Mouse (Mus musculus) ovary, postnatal 36 days (tissue): ENCODE data around the gene Elovl6.

Experiments
- DNase-seq: peaks from one replicate; pipeline ENCODE4 v3.0.0; 2022; ENCODE audit warnings: low spot score, mixed read lengths

Gene Elovl6

DNA sequence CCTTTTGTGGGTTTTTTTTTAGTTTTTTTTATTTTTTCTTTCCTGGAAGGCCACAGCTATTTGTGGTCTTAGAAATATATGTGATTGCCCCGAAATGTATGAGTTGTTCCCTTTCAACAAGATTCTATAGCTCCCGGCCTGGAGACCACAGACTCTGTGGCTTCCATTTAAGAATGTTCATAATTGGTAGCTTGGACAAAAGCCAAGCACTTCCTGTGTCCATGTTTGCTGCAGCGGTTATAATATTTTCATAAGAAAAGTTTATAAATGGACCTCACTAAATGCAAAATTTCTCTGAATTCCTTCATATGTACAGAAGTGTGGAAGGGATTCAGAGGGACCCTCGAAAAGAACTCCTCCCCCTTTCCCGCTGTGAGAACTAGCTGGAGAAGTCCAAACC lies 114.6 kb downstream of the Elovl6 start:
- no peak for DNase-seq

DNA sequence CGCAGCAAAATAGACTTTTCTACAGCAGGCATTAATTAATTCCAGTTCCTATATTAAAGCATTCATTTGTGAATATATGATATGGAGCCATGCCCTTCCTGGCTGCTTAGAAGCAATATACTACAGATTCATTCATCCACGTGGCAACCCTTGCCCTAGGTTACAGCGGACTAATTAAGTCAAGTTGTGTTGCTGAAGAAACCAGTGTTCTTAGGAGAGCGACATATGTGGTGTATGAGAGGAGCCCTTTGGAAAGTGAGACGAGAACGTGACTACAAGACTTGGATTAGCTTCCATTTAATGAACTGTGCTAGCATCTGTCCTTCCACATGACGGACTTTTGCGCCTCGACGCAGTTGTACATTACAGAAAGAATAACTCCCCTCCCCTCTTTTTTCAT lies 115.2 kb downstream of the Elovl6 start:
- DNase-seq: no peak

DNA sequence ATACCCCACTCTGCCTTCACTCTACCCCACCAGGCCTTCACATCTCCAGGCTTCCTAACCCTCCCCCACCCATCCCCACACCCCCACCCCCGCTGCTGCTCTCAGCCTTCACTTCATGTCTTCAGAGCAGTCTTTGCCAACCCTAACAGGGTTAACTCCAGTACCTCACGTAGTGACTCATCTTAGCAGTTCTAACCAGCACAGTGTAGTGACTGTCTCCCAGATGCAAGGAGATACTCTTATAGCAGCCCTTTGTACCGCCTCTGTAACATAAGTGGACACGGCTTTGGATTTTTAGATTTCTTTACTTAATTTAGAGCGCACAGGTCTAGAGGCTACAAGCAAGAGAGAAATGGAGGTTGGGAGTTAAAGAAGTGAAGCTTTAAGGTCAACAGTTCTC lies 116.4 kb downstream of the Elovl6 start:
- no peak for DNase-seq

DNA sequence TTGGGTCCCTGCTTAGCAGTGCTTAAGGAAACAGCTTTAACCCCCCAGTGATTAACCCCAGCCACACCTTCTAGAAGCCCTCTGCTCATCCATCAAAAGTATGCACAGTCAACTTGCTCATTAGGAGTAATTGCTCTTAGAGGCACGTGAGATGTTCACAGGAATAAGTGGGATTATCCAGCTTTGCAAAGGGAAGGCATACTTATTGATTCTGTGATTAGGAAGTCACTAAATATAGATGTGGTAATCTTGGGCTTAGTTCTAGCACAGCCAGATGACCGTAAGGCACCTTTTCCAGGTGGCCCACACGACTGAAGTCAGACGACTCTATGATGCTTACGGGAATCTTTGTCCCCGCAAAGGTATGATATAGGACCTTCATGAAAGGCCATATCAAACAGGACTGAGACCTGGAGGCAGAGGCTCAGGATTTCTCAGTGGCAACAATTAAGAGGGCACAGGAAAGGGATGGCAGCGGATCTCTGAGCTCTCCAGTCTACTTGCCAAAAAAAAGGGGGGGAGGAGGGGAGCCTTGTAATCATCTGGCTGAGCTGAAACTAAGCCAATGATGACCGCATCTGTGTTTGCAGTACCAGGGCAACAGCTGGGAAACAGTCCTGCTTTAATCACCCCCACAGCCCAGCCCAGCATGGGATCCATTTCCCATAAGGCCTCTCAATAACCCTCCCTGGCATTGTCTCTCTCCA lies 117.6 kb downstream of the Elovl6 start:
- DNase-seq: no peak

DNA sequence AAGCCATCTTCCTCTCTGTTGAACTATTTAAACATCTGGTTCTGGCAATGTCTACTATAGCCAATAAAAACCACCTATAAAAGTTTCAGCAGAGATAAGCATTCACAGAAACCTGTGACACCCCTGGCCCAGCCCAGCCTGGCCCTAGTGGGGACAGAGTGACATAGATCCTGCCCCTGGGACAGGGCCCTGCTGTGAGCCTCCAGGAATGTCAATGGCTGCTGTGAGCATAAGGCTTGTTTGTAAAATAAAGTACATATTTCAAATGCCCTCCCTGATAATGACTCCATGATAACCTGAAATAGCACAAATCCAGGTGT lies 118.1 kb downstream of the Elovl6 start:
- no peak for DNase-seq

DNA sequence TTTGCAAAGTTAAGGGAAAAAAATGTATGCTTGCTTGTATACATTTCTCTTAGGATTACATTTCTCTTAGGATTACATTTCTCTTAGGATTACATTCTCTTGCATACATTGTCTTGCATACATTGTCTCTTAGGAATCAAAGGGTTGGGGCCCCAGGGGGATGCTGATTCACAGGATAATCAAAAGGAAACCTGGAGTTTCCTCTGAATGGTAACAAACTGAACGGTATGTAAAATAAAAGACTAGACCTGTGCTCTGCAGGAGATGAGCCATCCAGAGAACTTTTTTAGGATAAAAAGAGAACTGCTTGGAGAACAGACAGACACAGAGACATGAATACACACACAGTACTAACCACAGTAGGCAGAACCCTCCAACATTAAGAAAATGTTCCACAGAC lies 118.8 kb downstream of the Elovl6 start:
- no peak for DNase-seq

DNA sequence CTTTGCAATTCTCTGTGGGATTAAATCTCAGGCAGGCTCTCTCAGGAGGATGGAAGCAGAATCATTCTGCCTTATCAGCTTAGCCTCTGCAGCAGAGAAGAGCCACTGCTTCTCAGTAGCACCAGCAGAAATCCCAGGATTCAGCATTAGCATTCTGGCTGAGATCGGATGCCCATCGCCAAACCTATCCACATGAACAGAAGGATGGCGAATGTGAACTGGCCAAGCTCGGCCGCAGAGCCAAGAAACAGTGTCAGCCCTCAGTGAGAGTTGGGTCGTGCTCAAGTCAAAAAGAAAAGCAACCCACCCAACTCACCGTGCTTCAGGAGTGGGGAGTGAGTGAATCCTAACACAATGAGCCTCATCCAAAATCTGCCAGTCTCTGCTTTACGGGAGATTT lies 119.6 kb downstream of the Elovl6 start:
- DNase-seq: no peak

DNA sequence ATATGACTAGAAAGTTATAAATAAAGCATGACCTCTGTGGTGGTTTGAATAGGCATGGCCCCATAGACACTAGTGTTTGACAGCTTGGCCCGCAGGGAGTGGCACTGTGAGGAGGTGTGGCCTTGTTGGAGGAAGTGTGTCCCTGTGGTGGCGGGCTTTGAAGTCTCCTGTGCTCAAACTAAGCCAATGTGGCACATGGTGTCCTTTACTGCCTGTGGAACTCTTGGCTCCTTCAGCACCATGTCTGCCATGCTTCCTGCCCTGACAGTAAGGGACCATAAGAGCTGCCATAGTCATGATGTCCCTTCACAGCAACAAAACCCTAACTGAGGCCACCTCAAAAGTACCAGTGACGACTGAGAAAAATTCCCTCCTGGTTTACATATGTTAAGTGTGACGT lies 120.3 kb downstream of the Elovl6 start:
- DNase-seq: no peak

DNA sequence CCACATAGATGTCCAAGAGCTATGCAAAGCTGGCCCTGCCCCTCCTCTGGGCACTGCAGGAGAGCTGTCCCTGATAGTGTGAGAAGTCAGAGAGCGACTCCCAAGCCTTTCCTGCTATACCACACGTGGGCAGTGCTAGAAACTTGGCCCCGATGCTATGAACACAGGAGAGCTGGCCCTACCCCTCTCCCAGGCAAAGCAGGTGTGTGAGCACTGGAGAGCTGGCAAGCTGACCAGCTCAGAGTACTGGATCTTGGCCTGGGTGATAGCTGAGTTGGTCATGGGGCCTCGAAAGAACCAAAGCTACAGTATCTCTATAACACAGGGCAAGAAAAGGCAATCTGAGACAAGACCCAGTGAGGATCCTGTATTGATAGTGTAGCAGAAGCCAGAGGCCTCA lies 124.4 kb downstream of the Elovl6 start:
- no peak for DNase-seq

DNA sequence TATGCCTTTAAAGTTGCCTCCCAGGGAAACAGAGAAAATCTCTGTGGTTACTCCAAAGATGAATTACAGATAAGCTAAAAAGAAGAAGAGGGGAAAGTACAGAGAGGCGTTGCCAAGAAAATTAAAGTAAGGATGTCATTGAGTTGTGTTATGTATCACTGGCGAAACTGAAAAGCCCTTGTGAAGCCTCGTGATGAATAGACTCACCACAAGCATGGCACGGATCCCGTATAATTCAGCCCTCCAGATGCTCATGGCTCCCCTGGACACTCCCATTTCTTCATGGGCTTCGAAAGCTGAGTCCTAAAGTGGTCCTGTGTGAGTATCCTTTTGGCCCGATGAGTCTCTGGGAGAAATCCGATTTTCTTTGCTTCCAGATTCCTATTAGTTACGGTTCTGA lies 125.1 kb downstream of the Elovl6 start:
- no peak for DNase-seq

DNA sequence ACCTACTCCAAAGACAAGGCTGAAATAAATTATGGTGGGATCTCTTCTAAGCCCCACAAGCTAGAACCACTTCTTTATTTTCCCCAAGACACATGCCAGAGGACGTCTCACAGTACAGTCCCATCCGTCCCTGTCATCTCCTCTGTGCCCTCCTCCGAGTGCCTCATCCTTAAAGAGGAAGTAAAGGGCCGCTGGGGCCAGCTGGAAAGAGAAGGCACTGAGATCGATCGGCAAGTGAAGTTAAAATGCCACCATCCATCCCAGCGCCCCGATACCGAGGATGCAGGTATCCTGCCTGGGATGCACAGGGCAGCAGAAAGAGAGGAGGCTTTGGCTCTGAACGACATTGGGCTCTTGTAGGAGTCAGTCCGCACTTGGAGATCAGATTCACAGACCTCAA lies 125.6 kb downstream of the Elovl6 start:
- DNase-seq: no peak

DNA sequence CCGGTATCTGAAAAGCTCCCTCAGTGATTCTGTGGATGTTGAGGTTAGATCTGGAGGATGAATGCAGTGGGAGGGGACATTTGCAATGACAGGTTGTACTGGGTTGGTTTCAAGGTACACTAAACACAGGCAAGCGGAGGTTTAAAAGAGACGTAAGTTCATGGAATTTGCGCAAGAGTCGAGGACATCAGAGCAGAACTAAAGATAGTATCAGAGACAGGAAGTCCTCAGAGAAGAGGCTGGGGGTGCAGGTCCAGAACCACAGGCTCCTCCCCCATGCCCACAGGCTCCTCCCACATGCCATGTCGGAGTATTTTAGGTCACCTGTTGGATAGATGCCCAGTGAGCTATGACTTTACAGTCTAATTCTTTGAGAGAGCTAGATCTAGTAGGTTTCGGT lies 126.6 kb downstream of the Elovl6 start:
- no peak for DNase-seq

DNA sequence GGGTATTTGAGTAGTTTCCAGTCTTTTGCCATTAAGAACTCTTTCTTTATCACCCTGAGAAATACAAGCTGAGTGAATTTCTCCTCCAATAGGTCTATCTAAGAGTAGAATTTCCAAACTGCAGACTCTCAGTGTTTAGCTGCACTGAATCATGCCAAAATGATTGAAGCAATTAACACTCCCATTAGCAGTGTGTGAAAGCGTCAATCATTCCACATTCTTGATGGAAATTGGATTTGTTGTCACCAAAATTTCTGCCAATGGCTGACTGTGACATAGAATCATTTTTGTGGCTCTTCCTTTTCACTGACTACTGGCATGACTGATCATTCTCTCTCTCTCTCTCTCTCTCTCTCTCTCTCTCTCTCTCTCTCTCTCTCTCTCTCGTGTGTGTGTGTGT lies 131.8 kb downstream of the Elovl6 start:
- no peak for DNase-seq

DNA sequence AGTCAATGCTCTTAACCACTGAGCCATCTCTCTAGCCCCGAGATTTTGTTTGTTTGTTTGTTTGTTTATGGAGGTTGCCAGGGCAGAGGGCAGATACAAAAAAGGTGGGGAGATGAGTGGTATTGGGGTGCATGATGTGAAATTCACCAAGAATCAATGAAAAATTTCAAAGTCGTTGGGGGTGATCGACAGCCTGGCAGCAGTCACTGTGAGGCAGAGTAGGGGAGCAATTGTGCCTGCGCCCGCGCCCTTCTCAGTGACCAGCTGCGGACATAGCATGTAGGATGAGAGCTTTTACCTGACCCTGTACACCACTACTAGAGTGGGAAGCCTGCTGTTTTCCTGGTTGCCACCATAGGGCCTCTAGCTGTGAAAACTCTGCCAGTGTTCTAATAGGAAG lies 143.8 kb downstream of the Elovl6 start:
- no peak for DNase-seq

DNA sequence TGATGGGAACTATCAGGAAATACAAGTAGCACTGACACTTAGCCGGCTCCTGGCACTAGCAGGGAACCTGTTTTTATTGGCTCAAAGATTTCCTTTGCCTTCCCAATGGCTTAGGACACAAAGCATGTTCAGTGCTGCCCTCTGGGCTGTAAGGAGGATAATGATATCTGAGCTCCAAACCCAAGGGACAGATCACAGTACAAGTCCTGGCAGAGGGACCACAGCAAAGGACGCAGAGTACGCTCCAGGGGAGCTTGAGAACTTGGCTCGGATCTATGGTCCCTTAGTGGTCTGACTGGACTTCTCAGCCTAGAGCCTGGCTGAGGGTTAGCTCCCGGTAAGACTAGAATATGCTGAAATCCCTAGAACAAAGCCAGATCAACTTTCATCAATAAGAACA lies 148.1 kb downstream of the Elovl6 start:
- DNase-seq: no peak

DNA sequence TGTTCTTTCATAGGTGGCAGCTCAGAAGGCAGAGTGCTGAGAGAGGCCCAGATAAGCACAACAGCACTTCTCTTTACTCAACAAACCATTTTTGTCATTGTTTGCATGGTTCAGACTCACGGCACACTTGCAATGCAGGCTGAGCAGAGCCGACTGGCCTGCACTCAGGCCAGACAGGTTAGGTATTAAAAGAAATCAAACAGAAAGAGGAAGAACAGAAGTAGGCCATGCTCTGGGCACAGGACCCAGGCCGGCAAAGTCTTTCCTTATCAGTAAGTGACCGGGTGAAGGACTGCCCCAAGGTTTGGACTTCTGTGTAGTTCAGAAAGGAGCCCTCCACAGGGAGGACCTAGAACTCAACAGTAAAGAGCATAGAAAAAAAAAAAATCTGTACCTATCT lies 149.7 kb downstream of the Elovl6 start:
- DNase-seq: no peak

DNA sequence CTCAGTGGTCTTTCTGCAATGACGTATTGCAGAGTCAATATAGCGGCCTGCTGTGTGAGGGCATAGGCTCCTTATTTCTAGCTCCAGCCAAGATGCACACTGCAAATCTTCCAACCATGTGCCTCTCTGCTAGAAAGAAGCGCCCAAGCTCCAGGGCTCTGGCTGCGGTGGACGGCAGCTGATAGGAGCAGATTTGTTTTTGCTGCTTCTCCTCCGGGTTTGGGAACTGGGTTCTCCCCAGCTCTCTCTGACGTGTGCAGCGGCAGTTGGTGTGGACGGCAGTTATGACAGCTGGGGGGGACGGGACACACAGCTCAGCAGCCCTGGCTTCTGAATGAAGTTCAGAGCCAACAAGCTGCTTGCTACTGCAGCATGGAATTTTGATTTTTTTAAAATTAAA lies 150.2 kb downstream of the Elovl6 start:
- DNase-seq: no peak

DNA sequence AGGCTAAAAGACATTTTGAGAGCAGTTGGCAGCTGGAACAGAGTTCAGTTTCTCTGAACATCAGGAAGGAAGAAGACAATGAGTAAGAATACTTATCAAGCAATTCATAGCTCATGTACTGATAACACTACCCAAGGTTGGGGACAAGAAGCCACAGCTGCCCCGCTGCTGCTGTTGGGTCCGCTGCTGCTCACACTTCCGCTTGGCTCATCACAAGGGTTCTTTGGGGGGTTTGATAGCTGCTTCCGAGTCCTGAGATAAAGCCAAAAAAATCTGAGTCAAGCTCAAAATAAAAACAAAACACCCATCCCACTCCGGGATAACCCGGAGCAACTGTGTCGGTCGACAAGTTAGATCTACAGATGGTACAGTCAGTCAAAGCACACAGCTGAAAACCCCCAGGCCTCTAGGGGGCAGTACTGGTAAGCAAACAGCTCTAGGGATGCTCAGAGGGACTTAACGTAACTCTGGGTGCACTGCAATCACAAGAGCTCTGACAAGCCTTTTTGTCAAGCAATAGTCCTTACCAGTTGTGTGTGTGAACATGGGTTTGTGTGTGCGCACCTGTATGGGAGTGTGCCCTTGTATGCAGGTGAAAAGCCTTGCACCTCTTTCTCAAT lies 151.0 kb downstream of the Elovl6 start:
- no peak for DNase-seq

DNA sequence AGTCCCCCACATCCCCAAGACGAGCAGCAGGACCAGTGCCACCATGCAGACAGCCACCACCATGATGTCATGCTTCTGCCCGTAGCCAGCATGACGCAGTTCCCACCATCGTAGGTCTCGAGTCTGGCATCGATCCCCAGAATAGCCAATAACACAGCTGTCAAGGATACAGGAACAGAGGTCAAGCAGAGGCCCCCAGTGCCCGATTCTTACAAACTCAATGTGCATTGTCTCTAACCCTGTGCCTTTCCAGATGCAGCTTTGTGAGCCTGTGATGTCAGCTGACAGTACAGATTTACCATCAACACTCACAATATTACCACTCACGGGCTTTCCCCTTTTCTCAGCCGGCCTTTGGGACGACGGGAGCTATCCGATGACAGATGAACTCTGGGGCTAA lies 154.0 kb downstream of the Elovl6 start:
- DNase-seq: no peak

DNA sequence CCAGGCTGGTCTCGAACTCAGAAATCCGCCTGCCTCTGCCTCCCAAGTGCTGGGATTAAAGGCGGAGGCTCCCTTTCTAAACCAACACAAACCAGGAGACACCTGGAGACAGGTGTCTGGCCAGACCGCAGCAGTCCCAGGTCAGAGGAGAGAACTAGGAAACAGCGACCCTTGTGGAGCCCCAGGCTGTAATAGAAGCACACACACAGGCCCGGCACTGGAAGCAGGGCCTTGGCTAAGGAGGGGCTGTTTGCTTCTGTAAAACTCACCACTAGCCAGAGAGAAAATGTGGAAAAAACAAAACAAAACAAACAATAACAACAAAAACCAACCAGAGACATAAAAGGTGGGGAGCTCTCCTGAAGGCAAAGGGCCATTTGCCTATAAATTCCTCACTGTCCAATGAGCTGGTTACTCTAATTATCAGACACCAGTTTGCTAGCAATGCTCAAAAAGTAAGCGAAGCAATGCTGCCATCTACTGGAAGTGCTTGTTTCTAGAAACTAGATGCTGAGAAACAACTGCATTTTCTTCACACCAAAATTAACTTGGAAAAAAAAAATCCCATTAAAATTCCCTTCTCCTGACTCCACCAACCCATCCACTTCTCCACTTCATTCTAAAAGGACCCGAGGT lies 154.7 kb downstream of the Elovl6 start:
- DNase-seq: no peak

DNA sequence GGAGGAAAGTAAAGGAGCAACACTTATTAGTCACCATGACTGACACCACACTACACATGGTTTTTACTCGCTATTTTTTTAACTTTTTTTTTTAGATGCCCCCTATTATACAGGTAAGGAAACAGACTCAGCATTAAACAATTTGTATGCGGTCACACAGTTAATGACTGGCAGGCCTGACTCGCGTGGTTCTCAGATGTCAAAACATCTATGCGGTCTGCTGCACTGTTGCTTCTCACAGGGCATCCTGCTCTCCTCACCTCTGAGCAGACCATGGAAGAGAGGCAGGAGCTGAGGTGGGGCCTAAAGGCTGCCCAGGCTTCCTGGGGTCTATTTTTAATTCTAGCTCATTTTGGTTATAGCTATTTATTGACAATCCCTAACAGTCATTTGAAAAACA lies 155.3 kb downstream of the Elovl6 start:
- DNase-seq: no peak
